Mouse (Mus musculus): ENCODE results near the gene 1700001K19Rik. TPM values are rescaled to one million over a fixed set of nuclear protein-coding genes. Genes with fewer than 3 reads are reported as not detected.
A peak's percentile ranks its signal among the peaks of the same experiment; 100 is the strongest.
"Not testable (repeated sequence)": the region's sequence is repeated elsewhere in the genome, so short reads cannot be mapped to it uniquely, and the experiment has no call there.

The 1700001K19Rik gene
- not detected for total RNA-seq (2021)
- long read RNA-seq, experiment 1: 0 reads
- long read RNA-seq, experiment 2: 0 reads

DNA sequence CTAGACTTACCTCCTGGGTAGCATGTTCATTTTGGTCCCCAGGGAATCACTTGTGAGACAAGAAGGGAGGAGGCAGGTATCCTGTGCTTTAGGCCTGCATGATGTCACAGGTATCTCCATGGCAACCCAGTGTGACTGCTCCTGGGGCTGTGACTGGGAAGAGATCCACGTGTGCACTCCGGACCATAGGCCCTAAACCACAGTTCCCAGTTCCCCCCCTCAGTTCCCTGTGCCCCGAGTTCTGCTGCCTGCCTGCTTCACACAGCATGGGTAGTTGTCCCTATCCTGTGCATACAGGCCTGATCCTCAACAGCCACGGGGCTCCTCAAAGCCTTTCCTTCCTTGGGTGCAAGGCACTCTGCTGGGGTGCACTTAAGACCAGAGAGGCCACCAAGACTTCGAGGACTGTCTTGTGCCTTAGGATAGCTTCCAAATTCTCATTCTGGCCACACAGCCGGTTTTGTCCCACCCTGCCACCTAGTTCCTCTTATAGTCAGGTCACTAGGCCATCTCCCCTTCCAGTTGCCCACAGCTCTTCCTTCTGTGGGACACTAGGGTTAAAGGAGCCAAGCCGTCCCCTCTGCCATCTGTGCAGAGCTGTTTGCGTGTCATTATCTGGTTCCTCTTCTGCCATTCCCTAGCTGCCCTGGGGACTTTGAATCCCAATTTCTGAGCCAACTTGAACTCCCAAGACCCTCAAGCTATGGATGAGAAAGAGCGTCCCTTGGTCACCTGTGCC is at the start of gene 1700001K19Rik:
1700001K19Rik (minus strand) TSS at position 59 of the 739 bp plus-strand sequence.
- no peak for DNase-seq (ENCODE audit: low spot score in 2 of 2)

- DNase-seq (ENCODE audit: low spot score in 2 of 2): no peak
These were observed 44.0 kb upstream of the 1700001K19Rik start for GRCm38 (mm10) chr12:110726428-110726827.

DNA sequence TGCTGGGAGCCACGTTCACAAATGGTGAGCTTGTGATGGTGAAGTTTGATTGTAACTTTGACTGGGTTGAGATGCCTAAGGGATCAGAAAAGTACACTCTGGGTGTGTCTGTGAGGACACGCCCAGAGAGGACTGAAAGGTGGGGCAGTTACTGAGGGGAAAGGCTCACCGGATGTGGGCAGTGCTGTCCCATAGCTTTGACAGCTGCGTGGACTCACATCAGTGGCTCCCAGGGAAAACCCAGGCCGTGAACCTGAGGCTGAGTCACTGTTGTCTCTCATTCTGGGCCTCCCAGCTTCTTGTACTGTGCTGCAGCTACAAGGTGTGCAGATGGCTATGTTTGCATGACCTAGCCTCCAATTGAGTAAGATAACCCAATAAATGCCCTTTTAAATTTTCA is 43.1 kb upstream of the 1700001K19Rik start:
- no peak for DNase-seq (ENCODE audit: low spot score in 2 of 2)

GRCm38 (mm10) chr12:110725051-110725450 is 42.6 kb upstream of the 1700001K19Rik start:
- DNase-seq (ENCODE audit: low spot score in 2 of 2): no peak

GRCm38 (mm10) chr12:110716004-110716403 is 33.6 kb upstream of the 1700001K19Rik start:
- DNase-seq (ENCODE audit: low spot score in 2 of 2): no peak

GRCm38 (mm10) chr12:110714215-110714614 is 31.8 kb upstream of the 1700001K19Rik start:
- DNase-seq (ENCODE audit: low spot score in 2 of 2): no peak

GRCm38 (mm10) chr12:110713784-110714183 is 31.4 kb upstream of the 1700001K19Rik start:
- no peak for DNase-seq (ENCODE audit: low spot score in 2 of 2)

- no peak for DNase-seq (ENCODE audit: low spot score in 2 of 2)
These were observed 28.9 kb upstream of the 1700001K19Rik start for GRCm38 (mm10) chr12:110711270-110711669.

GRCm38 (mm10) chr12:110707451-110707850 is 25.0 kb upstream of the 1700001K19Rik start:
- no peak for DNase-seq (ENCODE audit: low spot score in 2 of 2)

GRCm38 (mm10) chr12:110706337-110707231 is 24.2 kb upstream of the 1700001K19Rik start:
- DNase-seq (ENCODE audit: low spot score in 2 of 2): no peak

GRCm38 (mm10) chr12:110705419-110705818 is 23.0 kb upstream of the 1700001K19Rik start:
- not testable (repeated sequence) for DNase-seq (ENCODE audit: low spot score in 2 of 2)

DNA sequence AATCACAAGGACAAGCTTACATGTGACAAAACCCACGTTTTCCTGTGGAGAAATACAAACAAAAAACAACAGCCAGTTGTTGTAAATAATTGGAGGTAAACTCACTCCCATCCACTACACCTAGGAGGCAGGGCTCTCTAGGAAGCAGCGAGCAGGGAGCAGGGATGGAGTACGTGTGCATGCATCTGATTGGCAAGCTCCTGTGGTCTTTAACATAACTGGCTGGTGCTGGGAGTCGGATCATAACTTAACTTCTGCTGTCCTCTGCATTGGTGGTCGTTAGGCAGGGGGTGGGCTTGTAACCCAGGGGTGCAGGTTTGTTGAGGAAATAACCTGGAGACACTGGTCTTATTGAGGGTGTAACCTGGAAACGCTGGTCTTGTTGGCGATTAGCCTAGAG is 21.3 kb upstream of the 1700001K19Rik start:
- DNase-seq (ENCODE audit: low spot score in 2 of 2): no peak

- peak; percentile 75 to 84 for DNase-seq (ENCODE audit: low spot score in 2 of 2)
These were observed 20.6 kb upstream of the 1700001K19Rik start for GRCm38 (mm10) chr12:110703008-110703471.

- DNase-seq (ENCODE audit: low spot score in 2 of 2): no peak
These were observed 20.1 kb upstream of the 1700001K19Rik start, which contains the start of gene Hsp90aa1 for GRCm38 (mm10) chr12:110702556-110702955. Gene Hsp90aa1, minus strand, starts transcription at chr12:110702728.

- DNase-seq (ENCODE audit: low spot score in 2 of 2): not testable (repeated sequence)
These were observed 18.9 kb upstream of the 1700001K19Rik start for GRCm38 (mm10) chr12:110701363-110701762.

DNA sequence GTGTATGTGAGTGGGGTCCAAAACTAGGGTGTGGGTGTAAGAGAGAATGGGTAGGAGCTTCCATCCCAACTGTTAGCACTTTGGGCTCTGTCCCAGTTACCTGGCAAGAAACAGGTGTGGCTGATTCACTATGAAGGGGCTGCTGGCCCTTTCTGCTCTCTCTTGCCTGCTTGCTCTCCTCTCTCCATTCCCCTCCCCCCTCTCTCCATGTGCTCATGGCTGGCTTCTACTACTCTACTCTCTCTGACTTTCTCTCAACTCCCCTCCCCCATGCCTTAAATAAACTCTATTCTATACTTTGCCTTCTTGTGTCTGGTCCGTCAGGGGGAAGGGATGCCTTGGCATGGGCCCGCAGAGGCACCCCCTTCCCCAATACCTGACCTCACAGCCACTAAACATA is 18.3 kb upstream of the 1700001K19Rik start:
- no peak for DNase-seq (ENCODE audit: low spot score in 2 of 2)

DNA sequence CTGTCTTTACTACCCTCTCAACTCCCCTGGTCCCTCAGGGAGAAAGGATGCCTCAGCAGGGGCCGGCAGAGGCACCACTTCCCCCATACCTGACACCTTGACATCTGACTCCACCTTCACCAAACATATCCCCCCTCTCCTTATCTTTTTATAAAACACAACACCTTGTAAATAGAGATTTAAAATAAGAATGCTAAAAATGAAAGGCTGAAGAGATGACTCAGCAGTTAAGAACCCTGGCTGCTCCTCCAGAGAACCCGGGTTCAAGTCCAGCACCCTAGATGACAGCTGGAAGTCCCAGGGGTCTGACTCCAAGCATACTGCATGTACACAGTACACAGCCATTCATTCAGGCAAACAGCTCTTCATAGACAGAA is 16.7 kb upstream of the 1700001K19Rik start:
- DNase-seq (ENCODE audit: low spot score in 2 of 2): no peak

DNA sequence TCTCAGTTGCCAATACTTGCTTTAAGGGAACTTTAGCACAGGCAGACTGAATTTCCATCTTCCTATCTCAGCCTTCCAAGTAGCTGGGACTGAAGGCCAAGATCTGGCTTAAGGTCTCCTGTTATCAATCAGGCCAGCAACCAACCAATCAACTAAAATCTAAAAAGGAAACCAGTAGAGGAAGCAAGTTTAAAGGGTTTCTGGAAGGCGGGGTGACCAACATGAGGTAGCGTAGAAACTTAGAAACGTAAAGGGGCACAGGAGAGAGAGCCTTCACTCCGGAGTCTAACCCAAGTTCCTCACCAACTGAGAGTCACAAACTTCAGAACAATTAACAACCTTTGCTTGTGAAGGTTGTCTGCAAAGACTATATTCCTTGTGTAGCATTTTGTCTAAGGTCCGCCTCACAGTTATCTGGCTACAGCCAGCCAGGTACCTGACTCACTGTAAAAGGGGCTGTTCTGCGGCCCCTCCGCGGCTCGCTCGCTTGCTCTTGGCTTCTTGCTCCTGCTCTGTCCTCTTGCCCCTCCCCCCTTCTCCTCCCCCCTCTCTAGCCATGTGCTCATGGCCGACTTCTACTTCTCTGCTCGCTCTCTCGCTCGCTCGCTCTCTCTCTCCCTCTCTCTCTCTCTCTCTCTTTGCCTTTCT is 16.2 kb upstream of the 1700001K19Rik start:
- DNase-seq (ENCODE audit: low spot score in 2 of 2): no peak

DNA sequence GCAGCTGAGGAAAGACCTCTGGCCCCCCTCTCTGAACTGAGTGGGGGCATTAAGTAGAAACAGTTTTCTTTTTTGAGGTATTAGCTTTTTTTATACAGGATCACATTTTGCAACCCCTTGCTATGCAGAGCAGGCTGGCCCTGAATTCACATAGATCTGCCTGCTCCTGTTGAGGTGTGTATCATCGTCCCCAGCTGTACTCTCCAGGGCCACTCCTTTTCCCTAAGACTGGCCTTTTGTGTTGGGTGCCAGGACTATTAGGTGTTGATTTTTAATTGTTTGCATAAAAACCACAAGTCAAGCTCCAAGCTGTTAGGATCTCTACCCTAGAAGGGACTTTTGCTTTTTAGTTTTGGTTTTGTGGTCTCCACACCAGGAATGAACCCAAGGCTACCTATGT is 15.7 kb upstream of the 1700001K19Rik start:
- DNase-seq (ENCODE audit: low spot score in 2 of 2): no peak

DNA sequence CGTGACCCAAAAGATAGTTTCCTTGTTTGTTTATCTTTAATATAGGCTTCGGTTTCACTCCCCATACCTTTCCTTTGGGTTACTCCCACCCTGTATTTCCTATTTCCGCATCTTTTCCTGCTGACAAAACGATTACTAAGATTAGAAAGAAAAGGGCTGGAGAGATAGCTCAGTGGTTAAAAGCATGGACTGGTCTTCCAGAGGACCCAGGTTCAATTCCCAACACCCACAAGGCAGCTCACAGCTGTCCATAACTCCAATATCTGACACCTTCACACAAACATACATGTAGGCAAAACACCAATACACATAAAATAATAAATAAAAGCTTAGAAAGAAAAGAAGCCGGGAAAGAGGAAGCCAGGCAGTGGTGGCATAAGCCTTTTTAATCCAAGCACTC is 15.0 kb upstream of the 1700001K19Rik start:
- no peak for DNase-seq (ENCODE audit: low spot score in 2 of 2)

GRCm38 (mm10) chr12:110696975-110697400 is 14.6 kb upstream of the 1700001K19Rik start:
- DNase-seq (ENCODE audit: low spot score in 2 of 2): no peak
